Mouse (Mus musculus) heart, adult 11 months (tissue): ENCODE data around the gene Acp5.

ENCODE experiments used
- DNase-seq: peaks from one replicate; pipeline ENCODE4 v3.0.0; 2022

Acp5 gene

GRCm38 (mm10) chr9:22138480-22138879, 3.0 kb upstream of the Acp5 start:
- no peak for DNase-seq

- peak; percentile 72 for DNase-seq
Observed at GRCm38 (mm10) chr9:22136765-22137547, 1.4 kb upstream of the Acp5 start.

- no peak for DNase-seq
Observed at GRCm38 (mm10) chr9:22134988-22135643, 395 bp downstream of the Acp5 start.

GRCm38 (mm10) chr9:22134246-22134890, 1.1 kb downstream of the Acp5 start:
- no peak for DNase-seq

- DNase-seq, result no peak
Observed at GRCm38 (mm10) chr9:22132220-22132619, 3.3 kb downstream of the Acp5 start.

GRCm38 (mm10) chr9:22131226-22131981, 4.1 kb downstream of the Acp5 start:
- DNase-seq, result peak; percentile 96

GRCm38 (mm10) chr9:22125246-22126027, 10.1 kb downstream of the Acp5 start:
- DNase-seq, result peak; percentile 93

GRCm38 (mm10) chr9:22124169-22124568, 11.3 kb downstream of the Acp5 start:
- no peak for DNase-seq

- no peak for DNase-seq
Observed at GRCm38 (mm10) chr9:22123069-22123609, 12.4 kb downstream of the Acp5 start.

GRCm38 (mm10) chr9:22122005-22122404, 13.5 kb downstream of the Acp5 start:
- no peak for DNase-seq

GRCm38 (mm10) chr9:22121545-22121944, 14.0 kb downstream of the Acp5 start:
- no peak for DNase-seq

GRCm38 (mm10) chr9:22119543-22119942, 16.0 kb downstream of the Acp5 start:
- DNase-seq, result peak; percentile 93

GRCm38 (mm10) chr9:22117754-22118456, 17.6 kb downstream of the Acp5 start:
- peak; percentile 87 for DNase-seq

GRCm38 (mm10) chr9:22116740-22117426, 18.6 kb downstream of the Acp5 start, which contains the start of gene Elof1:
TSS of gene Elof1 (minus strand) at chr9:22117172.
- DNase-seq, result peak; percentile 99

GRCm38 (mm10) chr9:22116086-22116485, 19.4 kb downstream of the Acp5 start:
- DNase-seq, result no peak

GRCm38 (mm10) chr9:22115635-22116034, 19.9 kb downstream of the Acp5 start:
- no peak for DNase-seq

GRCm38 (mm10) chr9:22108194-22108593, 27.3 kb downstream of the Acp5 start:
- peak; percentile 91 for DNase-seq

GRCm38 (mm10) chr9:22099922-22100321, 35.6 kb downstream of the Acp5 start:
- no peak for DNase-seq

GRCm38 (mm10) chr9:22098993-22099696, 36.4 kb downstream of the Acp5 start, which contains the start of gene Cnn1:
TSS of gene Cnn1 (plus strand) at chr9:22099216.
- peak; percentile 92 for DNase-seq

- DNase-seq, result peak; percentile 98
Observed at GRCm38 (mm10) chr9:22095854-22096307, 39.6 kb downstream of the Acp5 start.
